Mouse (Mus musculus) urinary bladder, postnatal 10 days (tissue): Measurements from ENCODE around the gene Ndrg3.
"Not testable (repeated sequence)": the region's sequence is repeated elsewhere in the genome, so short reads cannot be mapped to it uniquely, and the experiment has no call there.

Experiments
- DNase-seq: peaks from one replicate; pipeline ENCODE4 v3.0.0; 2022; ENCODE audit warnings: low spot score

Gene Ndrg3

GRCm38 (mm10) chr2:156901344-156901743 is 90.5 kb downstream of the Ndrg3 start:
- DNase-seq, result no peak

GRCm38 (mm10) chr2:156899184-156899583 is 92.7 kb downstream of the Ndrg3 start:
- no peak for DNase-seq

GRCm38 (mm10) chr2:156898374-156898773 is 93.5 kb downstream of the Ndrg3 start:
- no peak for DNase-seq

GRCm38 (mm10) chr2:156897034-156897433 is 94.8 kb downstream of the Ndrg3 start:
- no peak for DNase-seq

GRCm38 (mm10) chr2:156896384-156896914 is 95.4 kb downstream of the Ndrg3 start:
- DNase-seq, result no peak

GRCm38 (mm10) chr2:156894496-156895265 is 97.2 kb downstream of the Ndrg3 start:
- no peak for DNase-seq

- DNase-seq, result no peak
Observed at GRCm38 (mm10) chr2:156892821-156893220, 99.0 kb downstream of the Ndrg3 start.

GRCm38 (mm10) chr2:156892240-156892639 is 99.6 kb downstream of the Ndrg3 start:
- DNase-seq, result no peak

- no peak for DNase-seq
Observed at GRCm38 (mm10) chr2:156888490-156888889, 103.4 kb downstream of the Ndrg3 start.

GRCm38 (mm10) chr2:156887017-156887416 is 104.8 kb downstream of the Ndrg3 start, which contains the start of gene Sla2:
TSS of gene Sla2 (minus strand) at chr2:156887192.
- DNase-seq, result no peak

- no peak for DNase-seq
Observed at GRCm38 (mm10) chr2:156886084-156886631, 105.7 kb downstream of the Ndrg3 start.

- DNase-seq, result not testable (repeated sequence)
Observed at GRCm38 (mm10) chr2:156885666-156886065, 106.2 kb downstream of the Ndrg3 start.

GRCm38 (mm10) chr2:156884396-156885211 is 107.3 kb downstream of the Ndrg3 start:
- DNase-seq, result no peak

- DNase-seq, result no peak
Observed at GRCm38 (mm10) chr2:156882431-156883001, 109.3 kb downstream of the Ndrg3 start.

GRCm38 (mm10) chr2:156879541-156879940 is 112.3 kb downstream of the Ndrg3 start:
- DNase-seq, result no peak

GRCm38 (mm10) chr2:156877726-156878125 is 114.1 kb downstream of the Ndrg3 start:
- DNase-seq, result no peak
